Mouse (Mus musculus): ENCODE measurements at regions not wholly inside any gene's neighbourhood (a gene's known extent, or its start where the extent isn't known, plus 50 kb on each side); places are given as distances from the start of the nearest gene placed in this dataset.

DNA sequence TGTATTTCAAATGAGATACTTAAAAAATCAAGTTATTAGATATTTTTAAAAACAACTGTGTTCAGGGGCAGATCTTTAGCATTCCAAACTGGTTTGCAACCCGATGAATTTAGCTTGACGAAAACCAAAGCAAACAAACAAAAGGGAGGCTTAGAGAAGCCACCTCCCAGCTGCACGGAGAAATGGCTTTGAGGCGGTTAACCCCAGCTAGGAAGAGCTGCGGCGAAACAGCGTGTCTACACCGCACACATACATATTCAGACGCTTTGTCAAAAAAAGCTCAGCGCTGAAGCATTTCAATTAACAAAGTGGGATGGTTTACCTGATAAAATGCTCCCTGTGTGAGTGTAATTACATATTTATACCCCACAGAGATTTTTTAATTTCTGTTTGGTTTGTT, 123.0 kb upstream of the Ap5m1 start:
- DNase-seq (ENCODE audit: low spot score) (no peak), ATAC-seq (ENCODE audit: insufficient read depth, low FRiP score, low TSS enrichment) (no peak)
- no peaks in the 10 kb centered on the region for H3K27me3 ChIP-seq (ENCODE audit: control insufficient read depth, insufficient read depth, low read length)
- 68% methylated on average over 10 of the region's 10 CpGs for WGBS
- no peaks in the 10 kb centered on the region for H3K36me3 ChIP-seq (ENCODE audit: control insufficient read depth, insufficient read depth, low read length)
- H3K4me3 ChIP-seq (ENCODE audit: low read depth, low read length), result no peak overlapping the region
- H3K4me2 ChIP-seq (ENCODE audit: low read depth), result no peak overlapping the region
- H3K4me1 ChIP-seq (ENCODE audit: control insufficient read depth, insufficient read depth, low read length), result no peaks in the 10 kb centered on the region
- H3K9me3 ChIP-seq (ENCODE audit: control insufficient read depth, low read length), result no peaks in the 10 kb centered on the region
- H3K9ac ChIP-seq (ENCODE audit: low read length), result no peak overlapping the region
- no peak overlapping the region for H3K27ac ChIP-seq (ENCODE audit: low read depth, low read length)

GRCm38 (mm10) chr14:48930886-48931285, 135.0 kb upstream of the Ap5m1 start:
- ATAC-seq (ENCODE audit: insufficient read depth, low FRiP score, low TSS enrichment) (no peak), DNase-seq (ENCODE audit: low spot score) (no peak)
- H3K36me3 ChIP-seq (ENCODE audit: control insufficient read depth, insufficient read depth, low read length), result no peaks in the 10 kb centered on the region
- no peak overlapping the region for H3K9ac ChIP-seq (ENCODE audit: low read length)
- no peaks in the 10 kb centered on the region for H3K27me3 ChIP-seq (ENCODE audit: control insufficient read depth, insufficient read depth, low read length)
- H3K4me1 ChIP-seq (ENCODE audit: control insufficient read depth, insufficient read depth, low read length), result no peaks in the 10 kb centered on the region
- no peak overlapping the region for H3K27ac ChIP-seq (ENCODE audit: low read depth, low read length)
- no peaks in the 10 kb centered on the region for H3K9me3 ChIP-seq (ENCODE audit: control insufficient read depth, low read length)
- no peak overlapping the region for H3K4me3 ChIP-seq (ENCODE audit: low read depth, low read length)
- 90% methylated on average over 9 of the region's 9 CpGs for WGBS
- no peak overlapping the region for H3K4me2 ChIP-seq (ENCODE audit: low read depth)

GRCm38 (mm10) chr14:48925870-48926269, 140.0 kb upstream of the Ap5m1 start:
- Histone ChIP-seq H3K4me1 (ENCODE audit: control insufficient read depth, insufficient read depth, low read length) (no peaks in the 10 kb centered on the region), H3K4me2 (ENCODE audit: low read depth) (no peak overlapping the region), H3K9me3 (ENCODE audit: control insufficient read depth, low read length) (no peaks in the 10 kb centered on the region), H3K9ac (ENCODE audit: low read length) (no peak overlapping the region), H3K27ac (ENCODE audit: low read depth, low read length) (no peak overlapping the region), H3K4me3 (ENCODE audit: low read depth, low read length) (no peak overlapping the region), H3K36me3 (ENCODE audit: control insufficient read depth, insufficient read depth, low read length) (no peaks in the 10 kb centered on the region), H3K27me3 (ENCODE audit: control insufficient read depth, insufficient read depth, low read length) (no peaks in the 10 kb centered on the region)
- DNase-seq (ENCODE audit: low spot score), result no peak
- no peak for ATAC-seq (ENCODE audit: insufficient read depth, low FRiP score, low TSS enrichment)
- WGBS, result 83% methylated on average over 1 of the region's 1 CpGs

DNA sequence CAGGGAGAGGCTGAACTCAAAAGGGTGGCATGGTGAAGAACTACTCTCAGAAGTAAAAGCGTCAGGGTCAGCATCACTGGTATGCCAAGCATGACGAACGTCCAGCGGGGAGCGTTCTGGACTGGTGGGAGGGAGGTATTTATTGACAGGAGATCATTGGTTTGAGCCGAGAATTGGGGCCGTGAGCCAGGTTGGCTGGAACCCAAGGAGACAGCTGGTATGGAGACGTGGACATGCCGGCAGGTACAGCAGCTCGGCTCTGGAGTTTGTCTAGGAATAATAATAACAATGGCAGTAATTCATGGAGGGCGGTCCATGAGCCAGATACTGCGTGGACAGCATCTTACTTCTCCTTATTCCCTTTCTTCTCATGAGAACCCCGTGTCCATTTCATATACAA, 156.5 kb upstream of the Ap5m1 start:
- H3K4me3 ChIP-seq (ENCODE audit: low read depth, low read length), result no peak overlapping the region
- no peaks in the 10 kb centered on the region for H3K36me3 ChIP-seq (ENCODE audit: control insufficient read depth, insufficient read depth, low read length)
- ATAC-seq (ENCODE audit: insufficient read depth, low FRiP score, low TSS enrichment), result no peak
- no peaks in the 10 kb centered on the region for H3K9me3 ChIP-seq (ENCODE audit: control insufficient read depth, low read length)
- no peak overlapping the region for H3K9ac ChIP-seq (ENCODE audit: low read length)
- WGBS, result 83% methylated on average over 13 of the region's 13 CpGs
- no peaks in the 10 kb centered on the region for H3K4me1 ChIP-seq (ENCODE audit: control insufficient read depth, insufficient read depth, low read length)
- H3K4me2 ChIP-seq (ENCODE audit: low read depth), result no peak overlapping the region
- DNase-seq (ENCODE audit: low spot score), result no peak
- no peaks in the 10 kb centered on the region for H3K27me3 ChIP-seq (ENCODE audit: control insufficient read depth, insufficient read depth, low read length)
- no peak overlapping the region for H3K27ac ChIP-seq (ENCODE audit: low read depth, low read length)

- ATAC-seq (ENCODE audit: insufficient read depth, low FRiP score, low TSS enrichment) (no peak), DNase-seq (ENCODE audit: low spot score) (no peak)
- Histone ChIP-seq H3K9ac (ENCODE audit: low read length) (no peak overlapping the region), H3K27ac (ENCODE audit: low read depth, low read length) (no peak overlapping the region), H3K4me2 (ENCODE audit: low read depth) (no peak overlapping the region), H3K4me1 (ENCODE audit: control insufficient read depth, insufficient read depth, low read length) (no peaks in the 10 kb centered on the region), H3K36me3 (ENCODE audit: control insufficient read depth, insufficient read depth, low read length) (no peaks in the 10 kb centered on the region), H3K9me3 (ENCODE audit: control insufficient read depth, low read length) (no peaks in the 10 kb centered on the region), H3K4me3 (ENCODE audit: low read depth, low read length) (no peak overlapping the region), H3K27me3 (ENCODE audit: control insufficient read depth, insufficient read depth, low read length) (no peaks in the 10 kb centered on the region)
- 86% methylated on average over 14 of the region's 14 CpGs for WGBS
Observed at GRCm38 (mm10) chr14:48907991-48908698, 157.8 kb upstream of the Ap5m1 start.

- Histone ChIP-seq H3K27ac (ENCODE audit: low read depth, low read length) (no peak overlapping the region), H3K9ac (ENCODE audit: low read length) (no peak overlapping the region), H3K36me3 (ENCODE audit: control insufficient read depth, insufficient read depth, low read length) (no peaks in the 10 kb centered on the region), H3K27me3 (ENCODE audit: control insufficient read depth, insufficient read depth, low read length) (no peaks in the 10 kb centered on the region), H3K4me2 (ENCODE audit: low read depth) (no peak overlapping the region), H3K4me1 (ENCODE audit: control insufficient read depth, insufficient read depth, low read length) (no peaks in the 10 kb centered on the region), H3K4me3 (ENCODE audit: low read depth, low read length) (no peak overlapping the region), H3K9me3 (ENCODE audit: control insufficient read depth, low read length) (no peaks in the 10 kb centered on the region)
- WGBS, result 71% methylated on average over 6 of the region's 6 CpGs
- DNase-seq (ENCODE audit: low spot score) (no peak), ATAC-seq (ENCODE audit: insufficient read depth, low FRiP score, low TSS enrichment) (no peak)
Observed at GRCm38 (mm10) chr14:48907403-48907973, 158.4 kb upstream of the Ap5m1 start.

GRCm38 (mm10) chr14:48906956-48907355, 158.9 kb upstream of the Ap5m1 start:
- Histone ChIP-seq H3K9me3 (ENCODE audit: control insufficient read depth, low read length) (no peaks in the 10 kb centered on the region), H3K4me1 (ENCODE audit: control insufficient read depth, insufficient read depth, low read length) (no peaks in the 10 kb centered on the region), H3K4me3 (ENCODE audit: low read depth, low read length) (no peak overlapping the region), H3K4me2 (ENCODE audit: low read depth) (no peak overlapping the region), H3K9ac (ENCODE audit: low read length) (no peak overlapping the region), H3K27ac (ENCODE audit: low read depth, low read length) (no peak overlapping the region), H3K36me3 (ENCODE audit: control insufficient read depth, insufficient read depth, low read length) (no peaks in the 10 kb centered on the region), H3K27me3 (ENCODE audit: control insufficient read depth, insufficient read depth, low read length) (no peaks in the 10 kb centered on the region)
- ATAC-seq (ENCODE audit: insufficient read depth, low FRiP score, low TSS enrichment), result no peak
- 95% methylated on average over 1 of the region's 1 CpGs for WGBS
- DNase-seq (ENCODE audit: low spot score), result no peak

GRCm38 (mm10) chr14:48904576-48904975, 161.3 kb upstream of the Ap5m1 start:
- ATAC-seq (ENCODE audit: insufficient read depth, low FRiP score, low TSS enrichment) (no peak), DNase-seq (ENCODE audit: low spot score) (no peak)
- no peak overlapping the region for H3K4me3 ChIP-seq (ENCODE audit: low read depth, low read length)
- 94% methylated on average over 1 of the region's 1 CpGs for WGBS
- no peak overlapping the region for H3K4me2 ChIP-seq (ENCODE audit: low read depth)
- H3K27ac ChIP-seq (ENCODE audit: low read depth, low read length), result no peak overlapping the region
- H3K36me3 ChIP-seq (ENCODE audit: control insufficient read depth, insufficient read depth, low read length), result no peaks in the 10 kb centered on the region
- no peaks in the 10 kb centered on the region for H3K27me3 ChIP-seq (ENCODE audit: control insufficient read depth, insufficient read depth, low read length)
- H3K4me1 ChIP-seq (ENCODE audit: control insufficient read depth, insufficient read depth, low read length), result no peaks in the 10 kb centered on the region
- no peak overlapping the region for H3K9ac ChIP-seq (ENCODE audit: low read length)
- no peaks in the 10 kb centered on the region for H3K9me3 ChIP-seq (ENCODE audit: control insufficient read depth, low read length)

DNA sequence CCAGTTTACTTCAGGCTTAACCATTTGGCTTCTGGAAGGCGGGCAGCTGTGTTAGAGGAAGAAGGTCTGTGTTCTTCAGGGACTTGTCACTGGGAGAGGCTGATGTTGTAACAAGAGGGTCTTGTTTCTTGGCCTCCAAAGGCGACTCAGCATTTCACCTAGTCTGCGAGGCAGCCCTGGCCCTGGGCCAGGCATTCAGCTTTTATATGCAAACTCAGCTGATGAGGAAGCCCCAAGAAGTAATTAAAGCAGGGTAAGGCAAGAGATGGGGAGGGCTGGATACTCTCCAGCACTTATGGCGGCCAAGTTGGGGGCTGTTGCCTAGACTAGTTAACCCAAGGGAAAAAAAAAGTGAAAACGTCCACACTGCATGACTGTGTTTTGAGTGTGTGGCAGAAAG, 162.4 kb upstream of the Ap5m1 start:
- Histone ChIP-seq H3K4me2 (ENCODE audit: low read depth) (no peak overlapping the region), H3K9me3 (ENCODE audit: control insufficient read depth, low read length) (no peaks in the 10 kb centered on the region), H3K9ac (ENCODE audit: low read length) (no peak overlapping the region), H3K4me1 (ENCODE audit: control insufficient read depth, insufficient read depth, low read length) (no peaks in the 10 kb centered on the region), H3K36me3 (ENCODE audit: control insufficient read depth, insufficient read depth, low read length) (no peaks in the 10 kb centered on the region), H3K27ac (ENCODE audit: low read depth, low read length) (no peak overlapping the region), H3K27me3 (ENCODE audit: control insufficient read depth, insufficient read depth, low read length) (no peaks in the 10 kb centered on the region), H3K4me3 (ENCODE audit: low read depth, low read length) (no peak overlapping the region)
- DNase-seq (ENCODE audit: low spot score) (no peak), ATAC-seq (ENCODE audit: insufficient read depth, low FRiP score, low TSS enrichment) (no peak)
- 50% methylated on average over 5 of the region's 5 CpGs for WGBS

Data from neural tube, embryonic 11.5 days (tissue).